Mouse (Mus musculus) lung, postnatal 0 days (tissue): ENCODE results near the gene Hvcn1. TPM values are rescaled to one million over a fixed set of nuclear protein-coding genes. Genes with fewer than 3 reads are reported as not detected.

Experiments used
- ATAC-seq: fragments of 200-750 bp; cut with Nextera tagmentation; 2 replicates; pipeline ENCODE4 v1.8.0; 2017; ENCODE audit warnings: moderate library complexity
- DNase-seq: peaks from one replicate; pipeline ENCODE4 v3.0.0-alpha.2; 2016; ENCODE audit warnings: low spot score
- H3K27ac ChIP-seq: fragments of 300-500 bp; sonication (generic); 2 replicates; pipeline ENCODE4 v1.5.1; 2014; ENCODE audit warnings: antibody characterized with exemption, mild to moderate bottlenecking, low read length, mixed read lengths
- H3K27me3 ChIP-seq: fragments of 300-500 bp; sonication (generic); replicated peaks from 2 replicates; pipeline ENCODE4 v1.6.1; 2014; ENCODE audit warnings: low read length, mixed read lengths; ENCODE audit not compliant: insufficient read depth
- H3K36me3 ChIP-seq: fragments of 300-500 bp; sonication (generic); 2 replicates; pipeline ENCODE4 v1.6.1; 2014; ENCODE audit warnings: low read length, mixed read lengths; ENCODE audit not compliant: insufficient read depth
- H3K4me1 ChIP-seq: fragments of 300-500 bp; sonication (generic); 2 replicates; pipeline ENCODE4 v1.6.1; 2014; ENCODE audit warnings: antibody characterized with exemption, low read depth, low read length, mixed read lengths; ENCODE audit not compliant: insufficient read depth
- H3K4me2 ChIP-seq: fragments of 300-500 bp; sonication (generic); replicated peaks from 2 replicates; pipeline ENCODE4 v1.6.1; 2014; ENCODE audit warnings: low read depth, mild to moderate bottlenecking, low read length, moderate library complexity, mixed read lengths
- H3K4me3 ChIP-seq: fragments of 300-500 bp; sonication (generic); 2 replicates; pipeline ENCODE4 v1.5.1; 2014; ENCODE audit warnings: low read depth, low read length
- H3K9ac ChIP-seq: fragments of 300-500 bp; sonication (generic); replicated peaks from 2 replicates; pipeline ENCODE4 v1.6.1; 2014; ENCODE audit warnings: low read depth, mild to moderate bottlenecking
- H3K9me3 ChIP-seq: fragments of 300-500 bp; sonication (generic); 2 replicates; pipeline ENCODE4 v1.6.1; 2016; ENCODE audit warnings: low read length, mixed read lengths
- CTCF ChIP-seq: IDR thresholded peaks from 2 replicates; pipeline ENCODE4 v1.5.1; 2016; ENCODE audit warnings: antibody characterized with exemption, mild to moderate bottlenecking
- EP300 ChIP-seq: IDR thresholded peaks from 2 replicates; pipeline ENCODE4 v1.6.1; 2016; ENCODE audit warnings: antibody characterized with exemption, mild to moderate bottlenecking, control low read depth
- WGBS: fragments of 180-500 bp; shearing (Covaris S2); extraction: QIAGEN DNeasy Blood & Tissue Kit; methylation state at CpG from one replicate; pipeline ENCODE4 v1.1.7; 2014; 5-methylcytosine and 5-hydroxymethylcytosine counted together
- polyA plus RNA-seq: library from polyadenylated mRNA; unstranded; fragments of >200 nt; fragmentation: Nextera tagmentation; extraction: Ambion mirVana; gene quantifications from 2 replicates; pipeline ENCODE4 v1.2.1, GENCODE M21; 2015

Gene Hvcn1
- polyA plus RNA-seq, 1 experiment from 2014 or later = 3.7 TPM

DNA sequence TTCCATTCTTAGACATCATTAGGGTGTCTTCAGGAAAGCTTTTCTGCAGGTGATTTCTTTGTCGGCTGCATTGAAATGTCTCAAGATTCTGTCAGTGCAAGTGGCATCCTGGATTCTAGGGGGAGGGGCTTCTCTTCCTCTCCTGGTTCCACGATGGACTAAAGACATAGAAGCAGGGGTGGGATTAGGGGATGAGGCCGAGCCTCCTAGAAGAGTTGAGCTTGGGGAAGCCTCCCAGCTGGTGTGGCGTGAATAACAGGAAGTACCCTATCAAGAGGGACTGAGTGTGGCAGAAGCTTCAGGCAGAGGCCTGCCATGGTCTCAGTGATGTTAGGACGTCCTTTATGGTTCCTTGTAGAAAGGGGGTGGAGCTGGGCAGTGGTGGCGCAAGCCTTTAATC, 24.8 kb downstream of the Hvcn1 start:
- ATAC-seq = no peak
- 54% methylated on average over 6 of the region's 6 CpGs for WGBS

DNA sequence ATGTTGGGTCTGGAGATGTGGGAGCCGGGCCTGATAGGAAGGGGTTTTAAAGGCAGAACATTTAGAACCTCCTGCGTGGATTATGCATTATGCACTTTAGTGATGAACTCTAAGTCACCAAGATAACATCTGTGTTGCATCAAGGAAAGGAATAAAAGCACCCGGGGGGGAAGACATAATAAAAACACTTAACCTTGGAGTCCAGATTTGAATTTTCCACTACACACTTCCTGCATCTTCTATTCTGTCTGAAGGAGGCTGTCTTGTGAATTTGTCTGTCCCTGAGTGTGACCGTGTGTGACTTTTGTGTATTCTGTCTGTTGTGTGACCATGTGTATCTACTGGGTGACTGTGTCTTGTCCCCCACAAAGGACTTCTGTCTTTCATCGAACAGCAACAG, 25.4 kb downstream of the Hvcn1 start:
- Histone ChIP-seq H3K9ac (no peak overlapping the region), H3K27ac (no peak overlapping the region), H3K36me3 (no peaks in the 10 kb centered on the region), H3K9me3 (no peaks in the 10 kb centered on the region), H3K4me1 (0 out of 2 replicates have a peak, but pooled peaks cover 5% of the 10 kb centered on the region), H3K4me2 (no peak overlapping the region), H3K4me3 (no peak overlapping the region), H3K27me3 (no peaks in the 10 kb centered on the region)
- WGBS = 70% methylated on average over 5 of the region's 5 CpGs
- DNase-seq = no peak
- no peak for ATAC-seq
- TF ChIP-seq CTCF = no peak

More for the DNA sequence above, 24.8 kb downstream of the Hvcn1 start:
- no peak overlapping the region for H3K4me3 ChIP-seq
- no peaks in the 10 kb centered on the region for H3K9me3 ChIP-seq
- H3K4me1 ChIP-seq = 0 out of 2 replicates have a peak, but pooled peaks cover 5% of the 10 kb centered on the region
- H3K9ac ChIP-seq = no peak overlapping the region
- H3K27me3 ChIP-seq = no peaks in the 10 kb centered on the region
- no peak for DNase-seq
- H3K4me2 ChIP-seq = no peak overlapping the region
- no peak for TF ChIP-seq CTCF
- no peak for TF ChIP-seq EP300
- no peak overlapping the region for H3K27ac ChIP-seq
- H3K36me3 ChIP-seq = no peaks in the 10 kb centered on the region

DNA sequence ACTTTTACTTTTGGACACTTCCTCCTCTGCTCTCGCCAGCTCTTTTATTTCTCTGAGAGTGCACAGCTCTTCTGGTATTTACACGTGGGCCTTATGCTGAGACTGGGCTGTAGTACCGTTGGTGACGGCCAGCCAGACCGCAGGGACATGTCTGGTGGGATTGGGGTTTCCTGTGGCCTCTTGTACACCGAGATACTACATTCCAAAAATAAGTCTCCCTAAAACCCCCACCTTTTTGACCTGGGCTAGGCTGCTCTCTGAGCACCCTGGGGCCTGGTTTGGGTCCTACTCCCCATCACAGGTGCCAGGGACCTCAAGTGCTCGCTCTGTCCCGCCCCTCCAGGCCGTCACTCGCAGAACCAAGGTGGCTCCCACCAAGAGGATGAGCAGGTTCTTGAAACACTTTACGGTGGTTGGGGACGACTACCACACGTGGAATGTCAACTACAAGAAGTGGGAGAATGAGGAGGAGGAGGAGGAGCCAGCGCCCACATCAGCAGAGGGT, 26.5 kb downstream of the Hvcn1 start:
- Histone ChIP-seq H3K4me3 (no peak overlapping the region), H3K27ac (no peak overlapping the region), H3K9ac (no peak overlapping the region), H3K36me3 (no peaks in the 10 kb centered on the region), H3K9me3 (no peaks in the 10 kb centered on the region), H3K4me1 (0 out of 2 replicates have a peak, but pooled peaks cover 5% of the 10 kb centered on the region), H3K4me2 (no peak overlapping the region), H3K27me3 (no peaks in the 10 kb centered on the region)
- 0 out of 2 replicates have a peak, but pooled peaks have one; percentile 21 for ATAC-seq
- no peak for TF ChIP-seq CTCF
- TF ChIP-seq EP300 = no peak
- peak; percentile 30 for DNase-seq
- WGBS = 51% methylated on average over 14 of the region's 14 CpGs

DNA sequence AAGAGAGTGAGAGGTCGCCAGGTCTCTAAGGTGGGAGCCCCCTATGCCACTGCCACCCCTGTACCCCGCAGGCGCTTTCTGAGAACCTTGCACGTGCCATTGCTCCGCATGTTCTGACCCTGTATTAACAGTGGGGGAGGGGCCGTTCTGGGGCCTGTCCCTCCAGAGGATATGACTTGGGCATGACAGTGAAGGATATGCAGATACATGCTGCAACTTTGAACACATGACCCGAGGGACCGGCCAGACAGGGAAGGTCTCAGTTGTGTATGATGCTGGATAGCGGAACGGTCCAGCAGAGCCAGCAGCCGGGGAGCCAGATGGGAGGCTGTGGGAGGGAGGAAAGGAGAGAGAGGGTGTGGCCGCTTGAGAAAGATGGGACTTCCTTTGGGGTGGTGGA, 27.1 kb downstream of the Hvcn1 start:
- 0 out of 2 replicates have a peak, but pooled peaks have one; percentile 14 for ATAC-seq
- TF ChIP-seq EP300 = no peak
- no peak for TF ChIP-seq CTCF
- 72% methylated on average over 12 of the region's 12 CpGs for WGBS

DNA sequence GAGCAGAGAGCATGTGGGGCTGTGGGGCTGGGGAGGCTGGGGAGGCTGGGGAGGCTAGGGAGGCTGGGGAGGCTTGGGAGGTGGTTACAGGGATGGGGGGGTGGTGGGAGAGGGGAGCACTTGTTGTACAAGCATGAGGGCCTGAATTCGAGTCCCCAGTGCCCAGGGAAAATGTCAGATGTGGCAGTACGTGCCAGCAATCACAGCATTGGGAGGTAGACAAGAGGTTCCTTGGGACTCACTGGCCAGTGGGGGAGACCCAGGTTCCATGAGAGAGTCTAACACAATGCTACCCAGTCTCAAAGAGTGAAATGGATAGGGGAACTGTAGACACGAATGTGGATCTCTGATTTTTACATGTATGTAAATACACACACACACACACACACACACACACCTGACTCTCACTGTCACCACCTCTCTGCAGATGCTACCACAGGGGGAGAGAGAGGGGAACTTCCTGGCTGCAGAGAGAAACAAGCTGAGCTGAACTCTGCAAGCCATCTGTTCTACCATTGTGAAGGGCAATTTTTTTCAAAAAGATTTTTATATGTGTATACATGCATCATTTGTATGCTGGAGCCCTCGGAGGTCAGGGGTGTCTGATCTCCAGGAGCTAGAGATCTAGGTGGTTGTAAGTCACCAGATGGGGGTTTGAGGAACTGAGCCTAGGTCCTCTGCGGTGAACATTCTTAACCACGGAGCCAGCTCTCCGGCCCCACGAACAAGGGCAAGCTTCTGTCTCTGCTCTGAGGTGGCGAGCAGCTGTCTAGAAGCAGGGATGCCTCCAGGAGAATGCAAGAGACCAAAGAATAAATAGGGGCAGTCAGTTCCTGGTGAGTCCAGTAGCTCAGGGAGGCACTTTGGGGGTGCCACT, 28.0 kb downstream of the Hvcn1 start:
- ATAC-seq = no peak
- H3K27ac ChIP-seq = no peak overlapping the region

More for the DNA sequence above, 27.1 kb downstream of the Hvcn1 start:
- Histone ChIP-seq H3K4me1 (0 out of 2 replicates have a peak, but pooled peaks cover 5% of the 10 kb centered on the region), H3K9ac (no peak overlapping the region), H3K4me3 (no peak overlapping the region), H3K27me3 (no peaks in the 10 kb centered on the region), H3K36me3 (no peaks in the 10 kb centered on the region), H3K9me3 (no peaks in the 10 kb centered on the region), H3K27ac (no peak overlapping the region), H3K4me2 (no peak overlapping the region)
- DNase-seq = peak; percentile 4

DNA sequence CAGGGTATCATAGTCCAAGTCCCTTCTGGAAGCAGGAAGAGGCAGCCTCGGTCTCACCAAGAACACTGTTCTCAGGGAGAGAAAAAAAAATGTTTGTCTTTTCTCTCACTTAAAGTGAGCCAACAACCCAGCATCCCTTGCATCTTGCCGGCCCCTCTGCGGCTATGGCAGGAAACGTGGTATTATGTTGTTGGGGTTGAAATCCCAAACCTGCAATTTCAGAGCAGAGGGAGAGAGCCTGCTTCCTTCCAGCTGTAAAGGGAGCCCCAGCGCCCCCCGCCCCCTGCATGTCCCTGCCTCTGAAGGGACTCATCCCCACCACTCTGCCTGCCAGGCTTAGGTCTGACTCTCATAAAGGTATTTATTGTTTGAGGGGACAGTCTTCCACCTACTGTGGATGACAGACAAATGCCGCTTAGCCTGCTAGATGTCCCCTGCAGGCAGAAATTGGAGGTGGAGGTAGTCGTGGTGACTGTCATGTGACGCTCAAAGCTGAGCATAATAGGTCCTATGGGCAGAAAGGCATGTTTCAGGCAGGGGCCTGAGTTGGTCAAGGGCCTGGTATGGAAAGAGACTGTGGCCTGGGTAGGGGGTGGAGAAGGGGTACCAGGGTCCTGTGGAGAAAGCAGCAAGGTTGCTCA, 28.7 kb downstream of the Hvcn1 start:
- Histone ChIP-seq H3K27ac (no peak overlapping the region), H3K27me3 (no peaks in the 10 kb centered on the region), H3K36me3 (no peaks in the 10 kb centered on the region), H3K9ac (no peak overlapping the region), H3K9me3 (no peaks in the 10 kb centered on the region), H3K4me1 (0 out of 2 replicates have a peak, but pooled peaks cover 5% of the 10 kb centered on the region), H3K4me3 (no peak overlapping the region), H3K4me2 (no peak overlapping the region)
- DNase-seq (peak; percentile 32), ATAC-seq (no peak)
- 43% methylated on average over 9 of the region's 9 CpGs for WGBS
- TF ChIP-seq CTCF (no peak), EP300 (no peak)

More for the DNA sequence above, 28.0 kb downstream of the Hvcn1 start:
- Histone ChIP-seq H3K4me2 (no peak overlapping the region), H3K9ac (no peak overlapping the region), H3K4me1 (0 out of 2 replicates have a peak, but pooled peaks cover 5% of the 10 kb centered on the region), H3K9me3 (no peaks in the 10 kb centered on the region), H3K36me3 (no peaks in the 10 kb centered on the region), H3K27me3 (no peaks in the 10 kb centered on the region), H3K4me3 (no peak overlapping the region)
- WGBS = 73% methylated on average over 9 of the region's 9 CpGs
- TF ChIP-seq EP300 (no peak), CTCF (no peak)
- no peak for DNase-seq
